Mouse (Mus musculus) T-helper 2 cell (primary cell): ENCODE measurements around the gene Zfr2.

Source experiments
- in situ Hi-C: fragments of 300-600 bp; cut with MboI, MseI; formaldehyde crosslinking; loops from one replicate; pipeline ENCODE4 v1.15.1; 2025; ENCODE audit warnings: high pct_unique_total_duplicates

Zfr2 gene

GRCm38 (mm10) chr10:81232580-81233225, at the start of gene Zfr2:
Gene Zfr2 (plus strand): TSS chr10:81233155.
- in situ Hi-C loops = no loop called here

- in situ Hi-C loops = no loop called here
These were observed 49.1 kb upstream of the Zfr2 start, which contains the start of gene 4930442H23Rik for GRCm38 (mm10) chr10:81183805-81184204. Gene 4930442H23Rik (minus strand): TSS chr10:81183849.

- in situ Hi-C loops = no loop called here
These were observed 48.2 kb upstream of the Zfr2 start for GRCm38 (mm10) chr10:81184765-81185164.

- in situ Hi-C loops = no loop called here
These were observed 45.8 kb upstream of the Zfr2 start for GRCm38 (mm10) chr10:81187161-81187560.

- in situ Hi-C loops = no loop called here
These were observed 43.1 kb upstream of the Zfr2 start for GRCm38 (mm10) chr10:81189821-81190220.

GRCm38 (mm10) chr10:81190236-81190911, 42.6 kb upstream of the Zfr2 start:
- in situ Hi-C loops = no loop called here

GRCm38 (mm10) chr10:81190912-81191321, 42.0 kb upstream of the Zfr2 start:
- in situ Hi-C loops = no loop called here

- in situ Hi-C loops = no loop called here
These were observed 41.5 kb upstream of the Zfr2 start for GRCm38 (mm10) chr10:81191342-81191982.

GRCm38 (mm10) chr10:81192270-81192967, 40.5 kb upstream of the Zfr2 start:
- in situ Hi-C loops = no loop called here

GRCm38 (mm10) chr10:81192968-81193501, 39.9 kb upstream of the Zfr2 start:
- in situ Hi-C loops = no loop called here

GRCm38 (mm10) chr10:81193991-81194774, 38.8 kb upstream of the Zfr2 start:
- in situ Hi-C loops = no loop called here

- in situ Hi-C loops = no loop called here
These were observed 37.7 kb upstream of the Zfr2 start for GRCm38 (mm10) chr10:81195300-81195699.

GRCm38 (mm10) chr10:81196470-81197065, 36.4 kb upstream of the Zfr2 start:
- in situ Hi-C loops = no loop called here

- in situ Hi-C loops = no loop called here
These were observed 35.6 kb upstream of the Zfr2 start for GRCm38 (mm10) chr10:81197305-81197704.

- in situ Hi-C loops = no loop called here
These were observed 34.7 kb upstream of the Zfr2 start for GRCm38 (mm10) chr10:81198230-81198629.

- in situ Hi-C loops = no loop called here
These were observed 34.0 kb upstream of the Zfr2 start for GRCm38 (mm10) chr10:81198990-81199389.

- in situ Hi-C loops = no loop called here
These were observed 32.8 kb upstream of the Zfr2 start for GRCm38 (mm10) chr10:81200141-81200540.

- in situ Hi-C loops = no loop called here
These were observed 32.2 kb upstream of the Zfr2 start for GRCm38 (mm10) chr10:81200605-81201287.

GRCm38 (mm10) chr10:81201807-81202758, 30.9 kb upstream of the Zfr2 start, which contains the start of gene Nmrk2:
Gene Nmrk2 (minus strand): TSS chr10:81202051.
- in situ Hi-C loops = no loop called here
